19 mouse cellular contexts compared by ENCODE assay signal in genomic region chr17:68149237-68149792, GRCm38 (mm10).
"Had no signal": no experiment of that assay in that cellular context is flagged by ENCODE, and none has a peak within 500 bp of the region (broad histone marks: within the 10 kb centered on the region; RNA-seq: fewer than 3 reads in every experiment).

No protein-coding gene starts in this region.

- ATAC-seq: lung, postnatal 0 days; midbrain, embryonic 15.5 days had no signal

- H3K4me3 ChIP-seq: limb, embryonic 10.5 days; limb, embryonic 13.5 days; liver, embryonic 13.5 days; midbrain, embryonic 15.5 days; neural tube, embryonic 12.5 days; neural tube, embryonic 15.5 days had no signal

- H3K4me1 ChIP-seq: limb, embryonic 10.5 days; limb, embryonic 13.5 days; liver, embryonic 13.5 days; midbrain, embryonic 15.5 days; neural tube, embryonic 12.5 days; neural tube, embryonic 15.5 days had no signal

- DNase-seq: kidney, adult 18-20 months; kidney, adult 9 months; kidney, postnatal 14 days; kidney, postnatal 4 days; layer of hippocampus, adult 9-11 months; liver, embryonic 13.5 days; lung, embryonic 14.5 days; right cerebral cortex, adult 18-20 months; right cerebral cortex, postnatal 14 days; right cerebral cortex, postnatal 4 days; thymus, postnatal 25 days had no signal

- H3K27ac ChIP-seq: limb, embryonic 10.5 days; limb, embryonic 13.5 days; liver, embryonic 13.5 days; macrophage; midbrain, embryonic 15.5 days; neural tube, embryonic 12.5 days; neural tube, embryonic 15.5 days; stomach, postnatal 0 days had no signal

- H3K27me3 ChIP-seq: limb, embryonic 13.5 days; liver, embryonic 13.5 days; midbrain, embryonic 15.5 days; neural tube, embryonic 12.5 days; neural tube, embryonic 15.5 days had no signal
